ENCODE assay signal across 2 mouse cellular contexts in the genomic region with DNA sequence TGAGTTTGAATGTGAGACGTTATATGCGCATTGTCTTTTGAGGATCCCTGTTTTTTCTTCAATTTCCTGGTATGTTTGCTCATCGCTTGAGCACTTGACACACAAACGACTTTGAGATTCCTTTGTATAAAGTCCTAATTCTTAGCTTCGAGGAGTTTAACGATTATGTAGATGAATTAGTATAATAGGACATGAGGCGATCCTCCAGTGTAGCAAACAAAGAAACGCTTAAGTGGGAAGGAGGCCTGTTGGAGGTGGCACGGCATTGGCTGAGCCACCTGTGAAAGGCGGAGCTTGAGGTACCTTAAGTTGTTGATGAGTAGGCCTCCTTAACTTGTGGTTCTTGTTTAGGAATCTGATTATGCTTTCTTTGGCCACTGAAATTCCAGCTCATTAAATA.
TF ChIP-seq lines count a peak whose summit lies in the region.

No protein-coding gene starts in this region.

TF ChIP-seq in CH12.LX, 34 proteins besides CTCF, POLR2A, EP300 and RAD21:
- TF ChIP-seq CHD1 (IDR thresholded peaks at IDR 0.05; ENCODE audit: low read depth, low read length) (no peak), USF2 (conservative IDR thresholded peaks at IDR 0.05; ENCODE audit: low read depth, low read length) (no peak)

TF ChIP-seq in MEL, 35 proteins besides CTCF, POLR2A, EP300 and RAD21:
- no peak for TF ChIP-seq HCFC1 (IDR thresholded peaks at IDR 0.05; ENCODE audit: low read depth, low read length)
TF ChIP-seq in MEL: peak in this region for 0.
